Mouse (Mus musculus): ENCODE measurements at regions not wholly inside any gene's neighbourhood (a gene's known extent, or its start where the extent isn't known, plus 50 kb on each side); places are given as distances from the start of the nearest gene placed in this dataset.

GRCm38 (mm10) chr16:52851129-52851528, 397.3 kb upstream of the Alcam start:
- Histone ChIP-seq H3K4me2 (no peak overlapping the region), H3K4me3 (no peak overlapping the region), H3K27me3 (no peaks in the 10 kb centered on the region), H3K4me1 (replicated peaks) (no peaks in the 10 kb centered on the region), H3K9ac (no peak overlapping the region), H3K27ac (replicated peaks) (no peak overlapping the region), H3K36me3 (no peaks in the 10 kb centered on the region), H3K9me3 (no peaks in the 10 kb centered on the region)
- 81% methylated on average over 2 of the region's 2 CpGs for WGBS
- ATAC-seq (ENCODE audit: low FRiP score, low read depth): no peak

DNA sequence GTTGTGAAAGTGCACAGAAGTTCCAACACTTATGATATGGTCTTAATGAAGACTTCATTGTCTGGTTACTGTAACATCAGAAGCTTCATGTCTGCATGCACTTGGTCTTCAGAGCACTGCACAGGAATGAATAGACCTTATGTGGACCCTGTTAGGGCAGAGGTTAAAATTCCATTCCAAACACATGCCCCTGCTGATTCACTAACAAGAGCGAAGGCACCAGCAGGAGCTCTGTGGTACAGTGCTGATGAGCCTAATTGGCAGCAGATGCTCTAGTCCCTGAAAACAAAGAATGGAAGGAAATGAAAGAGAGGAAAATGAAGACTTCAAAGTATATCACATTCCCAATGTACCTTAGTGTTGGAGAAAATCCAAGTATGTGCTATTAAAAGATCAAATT, 365.1 kb upstream of the Alcam start:
- H3K4me2 ChIP-seq: no peak overlapping the region
- no peak overlapping the region for H3K4me3 ChIP-seq
- H3K36me3 ChIP-seq: no peaks in the 10 kb centered on the region
- WGBS: 58% methylated on average over 1 of the region's 1 CpGs
- H3K27ac ChIP-seq (replicated peaks): no peak overlapping the region
- H3K27me3 ChIP-seq: no peaks in the 10 kb centered on the region
- H3K9ac ChIP-seq: no peak overlapping the region
- no peak for ATAC-seq (ENCODE audit: low FRiP score, low read depth)
- no peaks in the 10 kb centered on the region for H3K9me3 ChIP-seq
- H3K4me1 ChIP-seq (replicated peaks): no peaks in the 10 kb centered on the region

DNA sequence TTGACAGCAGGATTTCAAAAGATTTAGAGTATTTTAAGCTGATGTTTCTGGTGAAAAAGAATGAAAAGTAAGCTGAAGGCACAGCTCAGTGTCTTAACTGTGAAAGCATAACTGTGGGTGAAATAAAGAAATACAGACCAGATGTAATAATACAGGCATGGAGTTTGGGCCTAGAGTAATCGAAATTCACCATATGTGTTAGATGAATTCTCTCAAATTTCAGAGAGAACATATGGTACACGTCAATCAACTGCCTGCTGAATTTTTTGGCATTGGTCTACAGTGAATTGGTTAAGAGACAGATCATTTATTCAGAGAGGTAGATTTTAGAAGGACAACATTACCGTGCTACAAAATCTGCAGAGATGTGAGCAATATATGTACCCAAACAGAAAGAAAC, 357.3 kb upstream of the Alcam start:
- Histone ChIP-seq H3K4me1 (replicated peaks) (no peaks in the 10 kb centered on the region), H3K27ac (replicated peaks) (no peak overlapping the region), H3K36me3 (no peaks in the 10 kb centered on the region), H3K4me2 (no peak overlapping the region), H3K4me3 (no peak overlapping the region), H3K27me3 (no peaks in the 10 kb centered on the region), H3K9ac (no peak overlapping the region), H3K9me3 (no peaks in the 10 kb centered on the region)
- no peak for ATAC-seq (ENCODE audit: low FRiP score, low read depth)
- WGBS: 78% methylated on average over 3 of the region's 3 CpGs

GRCm38 (mm10) chr16:52804365-52804764, 350.5 kb upstream of the Alcam start:
- no peak overlapping the region for H3K9ac ChIP-seq
- ATAC-seq (ENCODE audit: low FRiP score, low read depth): no peak

DNA sequence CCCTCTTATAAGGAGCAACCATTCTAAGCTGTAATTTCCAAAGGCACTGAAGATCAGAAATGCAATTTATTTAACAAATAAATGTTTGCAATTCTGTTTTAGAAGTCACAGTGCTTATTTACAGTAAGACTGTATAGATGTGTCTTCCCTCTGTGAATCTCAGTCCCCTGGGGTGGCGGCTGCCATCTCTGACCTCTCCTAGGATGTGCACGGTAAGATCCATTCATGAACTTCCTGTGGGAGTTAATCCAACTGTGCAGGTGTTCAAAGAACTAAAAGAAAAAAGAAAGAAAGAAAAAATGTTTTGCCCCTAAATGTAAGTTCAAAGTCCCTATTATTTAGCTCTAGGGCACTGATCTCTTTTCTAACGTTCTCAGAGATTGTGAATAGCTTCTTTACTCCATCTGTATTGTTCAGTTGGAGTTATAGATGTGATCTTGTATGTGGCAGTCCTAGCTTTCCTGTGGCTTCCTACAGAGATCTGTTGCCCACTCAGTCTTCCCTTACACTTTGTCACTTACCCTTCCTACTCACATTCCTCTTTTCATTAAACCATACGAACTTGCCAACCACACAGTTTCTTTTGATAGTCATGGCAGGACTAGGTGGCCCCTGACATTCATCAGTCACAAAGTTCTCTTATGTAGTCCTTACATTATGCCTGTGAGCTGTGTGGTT, 346.0 kb upstream of the Alcam start:
- Histone ChIP-seq H3K27me3 (no peaks in the 10 kb centered on the region), H3K4me1 (replicated peaks) (no peaks in the 10 kb centered on the region), H3K4me2 (no peak overlapping the region), H3K4me3 (no peak overlapping the region), H3K9ac (no peak overlapping the region), H3K27ac (replicated peaks) (no peak overlapping the region), H3K9me3 (no peaks in the 10 kb centered on the region), H3K36me3 (no peaks in the 10 kb centered on the region)
- ATAC-seq (ENCODE audit: low FRiP score, low read depth): no peak
- WGBS: 46% methylated on average over 4 of the region's 4 CpGs

More at GRCm38 (mm10) chr16:52804365-52804764, 350.5 kb upstream of the Alcam start:
- Histone ChIP-seq H3K4me1 (replicated peaks) (no peaks in the 10 kb centered on the region), H3K9me3 (no peaks in the 10 kb centered on the region), H3K27me3 (no peaks in the 10 kb centered on the region), H3K4me2 (no peak overlapping the region), H3K36me3 (no peaks in the 10 kb centered on the region), H3K4me3 (no peak overlapping the region), H3K27ac (replicated peaks) (no peak overlapping the region)

- Histone ChIP-seq H3K27me3 (no peaks in the 10 kb centered on the region), H3K36me3 (no peaks in the 10 kb centered on the region), H3K9ac (no peak overlapping the region), H3K9me3 (no peaks in the 10 kb centered on the region), H3K4me2 (no peak overlapping the region), H3K27ac (replicated peaks) (no peak overlapping the region), H3K4me1 (replicated peaks) (no peaks in the 10 kb centered on the region), H3K4me3 (no peak overlapping the region)
- 71% methylated on average over 1 of the region's 1 CpGs for WGBS
- no peak for ATAC-seq (ENCODE audit: low FRiP score, low read depth)
These were observed 341.3 kb upstream of the Alcam start for GRCm38 (mm10) chr16:52795184-52795583.

DNA sequence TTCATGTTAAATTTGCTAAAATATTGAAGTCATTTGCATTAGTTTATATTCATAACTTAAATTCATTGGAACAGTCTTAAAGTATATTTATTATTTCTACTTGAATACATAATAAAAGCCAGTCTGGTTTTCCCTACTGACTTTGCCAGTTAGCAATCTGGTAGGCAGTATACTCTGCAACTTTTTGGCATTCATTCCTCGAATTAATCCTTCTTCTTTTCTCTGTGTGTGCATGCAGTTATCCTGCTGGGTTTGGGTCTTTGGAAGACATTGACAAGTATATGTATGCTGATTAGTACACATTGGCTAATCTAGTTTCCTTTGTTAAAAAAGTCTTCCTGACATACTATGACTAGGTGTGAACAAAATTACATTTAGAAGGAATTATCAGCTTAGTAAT, 336.1 kb upstream of the Alcam start:
- Histone ChIP-seq H3K27ac (replicated peaks) (no peak overlapping the region), H3K27me3 (no peaks in the 10 kb centered on the region), H3K9me3 (no peaks in the 10 kb centered on the region), H3K4me3 (no peak overlapping the region), H3K4me1 (replicated peaks) (no peaks in the 10 kb centered on the region), H3K4me2 (no peak overlapping the region), H3K9ac (no peak overlapping the region), H3K36me3 (no peaks in the 10 kb centered on the region)
- ATAC-seq (ENCODE audit: low FRiP score, low read depth): no peak
- WGBS: 52% methylated on average over 1 of the region's 1 CpGs

DNA sequence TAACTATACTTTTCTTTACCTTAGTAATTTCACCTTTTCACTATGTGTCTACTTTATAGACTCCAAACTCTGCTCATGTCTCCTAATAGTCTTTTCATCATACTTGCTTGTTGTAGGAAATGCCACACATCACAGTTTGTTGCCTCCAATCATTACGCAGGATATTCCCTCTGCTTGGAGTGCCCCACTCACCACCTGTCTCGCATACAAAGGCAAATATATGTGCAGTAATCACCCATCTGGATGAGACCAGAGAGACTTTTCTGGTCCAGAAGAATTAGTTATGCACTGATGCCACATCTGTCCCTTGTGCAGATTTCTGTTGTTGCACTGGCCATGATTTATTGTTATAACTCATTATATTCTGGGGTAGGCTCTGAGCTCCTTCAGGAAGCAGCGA, 293.9 kb upstream of the Alcam start:
- Histone ChIP-seq H3K4me1 (replicated peaks) (no peaks in the 10 kb centered on the region), H3K9me3 (no peaks in the 10 kb centered on the region), H3K27me3 (no peaks in the 10 kb centered on the region), H3K4me2 (no peak overlapping the region), H3K36me3 (no peaks in the 10 kb centered on the region), H3K9ac (no peak overlapping the region), H3K27ac (replicated peaks) (no peak overlapping the region), H3K4me3 (no peak overlapping the region)
- WGBS: 62% methylated on average over 3 of the region's 3 CpGs
- ATAC-seq (ENCODE audit: low FRiP score, low read depth): no peak

GRCm38 (mm10) chr16:52746186-52746585, 292.3 kb upstream of the Alcam start:
- Histone ChIP-seq H3K4me2 (no peak overlapping the region), H3K4me1 (replicated peaks) (no peaks in the 10 kb centered on the region), H3K4me3 (no peak overlapping the region), H3K9me3 (no peaks in the 10 kb centered on the region), H3K36me3 (no peaks in the 10 kb centered on the region), H3K27ac (replicated peaks) (no peak overlapping the region), H3K9ac (no peak overlapping the region), H3K27me3 (no peaks in the 10 kb centered on the region)
- no peak for ATAC-seq (ENCODE audit: low FRiP score, low read depth)
- 72% methylated on average over 3 of the region's 3 CpGs for WGBS

GRCm38 (mm10) chr16:52744720-52745119, 290.8 kb upstream of the Alcam start:
- no peak overlapping the region for H3K27ac ChIP-seq (replicated peaks)
- H3K9me3 ChIP-seq: no peaks in the 10 kb centered on the region
- no peaks in the 10 kb centered on the region for H3K36me3 ChIP-seq
- 72% methylated on average over 5 of the region's 5 CpGs for WGBS
- no peak overlapping the region for H3K9ac ChIP-seq
- H3K4me3 ChIP-seq: no peak overlapping the region
- H3K27me3 ChIP-seq: no peaks in the 10 kb centered on the region
- no peaks in the 10 kb centered on the region for H3K4me1 ChIP-seq (replicated peaks)
- ATAC-seq (ENCODE audit: low FRiP score, low read depth): no peak
- H3K4me2 ChIP-seq: no peak overlapping the region

DNA sequence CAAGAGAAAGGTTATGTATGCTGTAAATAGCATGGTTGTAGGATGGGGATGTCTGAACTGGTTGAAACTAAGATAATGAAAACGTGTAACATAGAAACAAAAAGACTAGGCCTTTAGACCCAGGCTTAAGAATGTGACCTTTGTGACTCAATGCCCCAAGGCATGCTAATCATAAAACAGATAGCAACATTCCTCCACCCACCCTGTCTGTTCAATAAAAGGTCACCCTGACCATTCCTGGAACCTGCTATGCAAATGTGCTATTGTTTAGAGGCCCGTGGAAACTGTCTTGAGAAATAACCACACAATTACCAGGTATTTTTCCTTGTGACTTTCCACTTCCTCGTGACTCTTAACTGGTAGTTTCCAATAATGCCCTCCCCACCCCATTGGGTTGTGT, 288.3 kb upstream of the Alcam start:
- ATAC-seq (ENCODE audit: low FRiP score, low read depth): no peak
- H3K27me3 ChIP-seq: no peaks in the 10 kb centered on the region
- H3K9ac ChIP-seq: no peak overlapping the region
- WGBS: 75% methylated on average over 3 of the region's 3 CpGs
- no peaks in the 10 kb centered on the region for H3K9me3 ChIP-seq
- H3K4me2 ChIP-seq: no peak overlapping the region
- no peaks in the 10 kb centered on the region for H3K36me3 ChIP-seq
- no peaks in the 10 kb centered on the region for H3K4me1 ChIP-seq (replicated peaks)
- H3K27ac ChIP-seq (replicated peaks): no peak overlapping the region
- H3K4me3 ChIP-seq: no peak overlapping the region

- 86% methylated on average over 3 of the region's 3 CpGs for WGBS
- Histone ChIP-seq H3K36me3 (no peaks in the 10 kb centered on the region), H3K9me3 (no peaks in the 10 kb centered on the region), H3K4me3 (no peak overlapping the region), H3K4me1 (replicated peaks) (no peaks in the 10 kb centered on the region), H3K27me3 (no peaks in the 10 kb centered on the region), H3K4me2 (no peak overlapping the region), H3K27ac (replicated peaks) (no peak overlapping the region), H3K9ac (no peak overlapping the region)
- no peak for ATAC-seq (ENCODE audit: low FRiP score, low read depth)
These were observed 272.4 kb upstream of the Alcam start for GRCm38 (mm10) chr16:52726120-52726844.

Data from hindbrain, embryonic 15.5 days (tissue).